Mouse (Mus musculus) liver, embryonic 15.5 days (tissue): ENCODE measurements at regions not wholly inside any gene's neighbourhood (a gene's known extent, or its start where the extent isn't known, plus 50 kb on each side); places are given as distances from the start of the nearest gene placed in this dataset.

Source experiments
- ATAC-seq: fragments of 200-750 bp; cut with Nextera tagmentation; 2 replicates; pipeline ENCODE4 v1.8.0; 2017; ENCODE audit warnings: moderate number of reproducible peaks, mild to moderate bottlenecking, moderate library complexity; ENCODE audit not compliant: insufficient read depth
- H3K27ac ChIP-seq: fragments of 300-500 bp; sonication (generic); replicated peaks from 2 replicates; pipeline ENCODE4 v1.5.1; 2015; ENCODE audit warnings: mild to moderate bottlenecking, inconsistent platforms
- H3K27me3 ChIP-seq: fragments of 300-500 bp; sonication (generic); 2 replicates; pipeline ENCODE4 v1.6.1; 2015; ENCODE audit warnings: mild to moderate bottlenecking, inconsistent platforms
- H3K36me3 ChIP-seq: fragments of 300-500 bp; sonication (generic); replicated peaks from 2 replicates; pipeline ENCODE4 v1.6.1; 2015; ENCODE audit warnings: moderate library complexity, mild to moderate bottlenecking, inconsistent platforms
- H3K4me1 ChIP-seq: fragments of 300-500 bp; sonication (generic); replicated peaks from 2 replicates; pipeline ENCODE4 v1.6.1; 2015; ENCODE audit warnings: inconsistent platforms
- H3K4me2 ChIP-seq: fragments of 300-500 bp; sonication (generic); 2 replicates; pipeline ENCODE4 v1.6.1; 2015; ENCODE audit warnings: moderate library complexity, mild to moderate bottlenecking, inconsistent platforms
- H3K4me3 ChIP-seq: fragments of 300-500 bp; sonication (generic); replicated peaks from 2 replicates; pipeline ENCODE4 v1.5.1; 2015; ENCODE audit warnings: mild to moderate bottlenecking, inconsistent platforms
- H3K9ac ChIP-seq: fragments of 300-500 bp; sonication (generic); 2 replicates; pipeline ENCODE4 v1.6.1; 2015; ENCODE audit warnings: moderate library complexity, mild to moderate bottlenecking, inconsistent platforms
- H3K9me3 ChIP-seq: fragments of 300-500 bp; sonication (generic); replicated peaks from 2 replicates; pipeline ENCODE4 v1.6.1; 2016; ENCODE audit warnings: inconsistent platforms
- WGBS: fragments of 180-500 bp; shearing (Covaris S2); methylation state at CpG from one replicate; pipeline ENCODE4 v1.1.7; 2015; ENCODE audit warnings: mixed read lengths; ENCODE audit not compliant: insufficient replicate concordance; 5-methylcytosine and 5-hydroxymethylcytosine counted together

- H3K9ac ChIP-seq: no peak overlapping the region
- H3K27me3 ChIP-seq: no peaks in the 10 kb centered on the region
- WGBS: 13% methylated on average over 3 of the region's 3 CpGs
- no peak overlapping the region for H3K4me3 ChIP-seq
- H3K9me3 ChIP-seq: no peaks in the 10 kb centered on the region
- H3K27ac ChIP-seq: no peak overlapping the region
- no peak for ATAC-seq
- no peak overlapping the region for H3K4me2 ChIP-seq
- no peaks in the 10 kb centered on the region for H3K36me3 ChIP-seq
- no peaks in the 10 kb centered on the region for H3K4me1 ChIP-seq
These were observed 93.3 kb upstream of the Satb1 start for GRCm38 (mm10) chr17:51926392-51926791.

GRCm38 (mm10) chr17:51907031-51907430 lies 73.9 kb upstream of the Satb1 start:
- H3K27ac ChIP-seq: no peak overlapping the region
- no peak overlapping the region for H3K4me2 ChIP-seq
- no peak overlapping the region for H3K9ac ChIP-seq
- H3K27me3 ChIP-seq: no peaks in the 10 kb centered on the region
- H3K4me1 ChIP-seq: no peaks in the 10 kb centered on the region
- 62% methylated on average over 4 of the region's 4 CpGs for WGBS
- no peak overlapping the region for H3K4me3 ChIP-seq
- no peak for ATAC-seq
- H3K36me3 ChIP-seq: no peaks in the 10 kb centered on the region
- no peaks in the 10 kb centered on the region for H3K9me3 ChIP-seq

GRCm38 (mm10) chr17:51906418-51906817 lies 73.3 kb upstream of the Satb1 start:
- H3K9ac ChIP-seq: no peak overlapping the region
- H3K4me2 ChIP-seq: no peak overlapping the region
- no peaks in the 10 kb centered on the region for H3K36me3 ChIP-seq
- no peak overlapping the region for H3K27ac ChIP-seq
- no peaks in the 10 kb centered on the region for H3K4me1 ChIP-seq
- H3K9me3 ChIP-seq: no peaks in the 10 kb centered on the region
- ATAC-seq: no peak
- WGBS: 67% methylated on average over 4 of the region's 4 CpGs
- no peak overlapping the region for H3K4me3 ChIP-seq
- no peaks in the 10 kb centered on the region for H3K27me3 ChIP-seq

DNA sequence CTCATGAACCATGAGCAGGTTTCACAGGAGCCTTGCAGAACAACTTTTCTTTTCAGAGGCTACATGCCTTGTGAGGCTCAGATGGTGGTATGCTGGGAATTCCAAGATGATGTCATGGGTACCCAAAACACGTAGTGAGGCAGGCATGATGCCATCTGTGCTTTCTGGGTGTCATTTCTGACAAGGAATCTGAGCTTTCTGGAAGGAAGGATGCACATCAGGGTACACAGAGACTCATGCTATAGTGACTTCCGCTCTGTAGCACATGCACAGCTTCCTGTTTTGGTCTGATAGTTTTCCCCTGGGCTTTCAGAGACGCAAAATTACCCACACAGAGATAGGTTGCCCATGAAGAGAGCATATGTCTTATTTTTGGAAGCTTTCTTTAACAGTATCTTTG lies 70.8 kb upstream of the Satb1 start:
- Histone ChIP-seq H3K4me3 (no peak overlapping the region), H3K36me3 (no peaks in the 10 kb centered on the region), H3K4me2 (no peak overlapping the region), H3K27ac (no peak overlapping the region), H3K9ac (no peak overlapping the region), H3K27me3 (no peaks in the 10 kb centered on the region), H3K9me3 (no peaks in the 10 kb centered on the region), H3K4me1 (no peaks in the 10 kb centered on the region)
- 21% methylated on average over 3 of the region's 3 CpGs for WGBS
- ATAC-seq: no peak

DNA sequence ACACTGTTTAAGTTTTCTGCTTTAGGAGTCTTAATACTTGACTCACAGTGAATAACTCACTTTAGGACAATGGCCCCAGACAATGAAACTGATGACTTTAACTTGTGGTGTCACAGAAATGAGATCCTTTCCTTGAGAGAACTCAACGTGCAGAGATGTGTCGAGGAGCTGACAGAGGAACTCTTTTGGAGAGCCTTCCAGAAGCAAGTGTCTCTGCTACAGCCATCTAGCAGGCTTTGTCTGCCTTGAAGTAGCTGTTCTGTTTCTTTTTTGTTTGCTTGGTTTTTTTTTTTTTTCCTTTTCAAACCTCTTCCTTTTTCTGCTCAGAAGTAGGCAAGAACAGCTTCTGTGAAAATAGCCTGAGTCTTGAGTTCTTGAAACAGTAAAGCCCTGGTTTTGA lies 66.3 kb upstream of the Satb1 start:
- no peak for ATAC-seq
- H3K27me3 ChIP-seq: no peaks in the 10 kb centered on the region
- H3K36me3 ChIP-seq: no peaks in the 10 kb centered on the region
- H3K27ac ChIP-seq: no peak overlapping the region
- no peaks in the 10 kb centered on the region for H3K9me3 ChIP-seq
- no peak overlapping the region for H3K9ac ChIP-seq
- H3K4me2 ChIP-seq: no peak overlapping the region
- no peak overlapping the region for H3K4me3 ChIP-seq
- H3K4me1 ChIP-seq: no peaks in the 10 kb centered on the region
- WGBS: 31% methylated on average over 2 of the region's 2 CpGs

DNA sequence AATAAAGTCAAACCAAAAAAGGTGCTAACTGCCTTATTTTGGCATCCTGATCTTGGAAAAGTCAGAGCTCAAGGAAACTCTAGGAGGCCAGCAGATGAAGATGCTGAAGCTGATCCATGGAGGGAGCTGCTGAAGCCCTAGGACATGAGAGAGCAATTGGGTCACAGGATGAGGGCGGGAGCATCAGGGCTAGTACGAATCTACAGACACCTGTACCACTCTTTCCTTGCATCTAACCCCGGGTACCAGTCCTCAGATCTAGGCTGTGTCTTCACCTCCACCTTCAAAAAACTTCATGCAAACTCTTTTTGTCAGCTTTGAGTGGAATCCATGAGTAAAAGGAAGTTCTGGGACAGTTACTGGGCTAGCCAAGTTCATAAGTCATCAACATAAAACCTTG lies 63.1 kb upstream of the Satb1 start:
- no peaks in the 10 kb centered on the region for H3K36me3 ChIP-seq
- H3K9ac ChIP-seq: no peak overlapping the region
- 51% methylated on average over 3 of the region's 3 CpGs for WGBS
- H3K4me1 ChIP-seq: no peaks in the 10 kb centered on the region
- no peak overlapping the region for H3K4me3 ChIP-seq
- H3K4me2 ChIP-seq: no peak overlapping the region
- no peak overlapping the region for H3K27ac ChIP-seq
- ATAC-seq: no peak
- H3K27me3 ChIP-seq: no peaks in the 10 kb centered on the region
- no peaks in the 10 kb centered on the region for H3K9me3 ChIP-seq

DNA sequence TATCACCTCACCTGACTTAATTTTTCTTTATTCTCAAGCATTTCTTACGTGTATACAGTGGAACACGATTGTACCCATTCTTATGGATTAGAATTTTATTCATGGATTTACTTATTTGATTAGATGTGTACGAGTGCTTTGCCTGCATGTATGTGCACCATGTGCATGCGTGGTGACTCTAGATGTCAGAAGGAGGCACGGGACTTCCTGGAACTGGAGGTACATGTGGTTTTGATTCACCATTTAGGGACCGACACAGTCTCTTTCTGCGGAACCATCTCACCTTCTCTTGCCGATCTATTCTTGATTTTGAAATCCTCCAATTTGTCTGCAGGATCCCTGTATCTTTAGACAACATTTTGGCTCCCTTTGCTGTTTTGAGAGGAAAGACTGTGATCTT lies 61.2 kb upstream of the Satb1 start:
- 69% methylated on average over 8 of the region's 8 CpGs for WGBS
- Histone ChIP-seq H3K9ac (no peak overlapping the region), H3K9me3 (no peaks in the 10 kb centered on the region; the same call in 1 of the 2 replicates), H3K4me3 (no peak overlapping the region), H3K27me3 (no peaks in the 10 kb centered on the region), H3K27ac (no peak overlapping the region), H3K4me2 (no peak overlapping the region), H3K36me3 (no peaks in the 10 kb centered on the region), H3K4me1 (no peaks in the 10 kb centered on the region)
- ATAC-seq: no peak

DNA sequence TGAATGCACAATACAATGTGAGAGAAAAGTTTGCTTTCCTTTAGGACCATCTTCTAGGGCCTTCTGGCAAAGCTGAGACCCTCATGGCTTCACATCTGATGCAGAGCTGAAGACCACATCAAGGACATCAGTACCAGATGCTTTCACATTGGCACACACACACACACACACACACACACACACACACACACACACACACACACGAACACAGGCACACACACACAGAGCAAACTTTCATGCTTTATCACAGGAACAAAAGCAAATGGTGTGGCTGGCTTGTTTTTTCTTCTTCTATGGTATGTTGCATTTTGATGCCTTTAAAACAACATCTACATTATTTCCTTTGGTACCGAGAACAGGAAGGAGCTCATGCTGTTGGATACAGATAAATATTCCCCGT lies 59.8 kb upstream of the Satb1 start:
- H3K4me1 ChIP-seq: no peaks in the 10 kb centered on the region
- H3K9me3 ChIP-seq: no peaks in the 10 kb centered on the region; the same call in 1 of the 2 replicates
- H3K27ac ChIP-seq: no peak overlapping the region
- H3K4me2 ChIP-seq: no peak overlapping the region
- ATAC-seq: no peak
- H3K27me3 ChIP-seq: no peaks in the 10 kb centered on the region
- no peak overlapping the region for H3K9ac ChIP-seq
- 15% methylated on average over 3 of the region's 3 CpGs for WGBS
- H3K36me3 ChIP-seq: no peaks in the 10 kb centered on the region
- H3K4me3 ChIP-seq: no peak overlapping the region

- 57% methylated on average over 4 of the region's 4 CpGs for whole genome bisulfite sequencing
- H3K9me3 ChIP-seq: no peaks in the 10 kb centered on the region; the same call in 1 of the 2 replicates
- no peak for ATAC-seq
- H3K27ac ChIP-seq: no peak overlapping the region
- H3K36me3 ChIP-seq: no peaks in the 10 kb centered on the region
- no peaks in the 10 kb centered on the region for H3K4me1 ChIP-seq
- no peak overlapping the region for H3K4me2 ChIP-seq
- H3K27me3 ChIP-seq: no peaks in the 10 kb centered on the region
- H3K4me3 ChIP-seq: no peak overlapping the region
- H3K9ac ChIP-seq: no peak overlapping the region
These were observed 59.1 kb upstream of the Satb1 start for GRCm38 (mm10) chr17:51892159-51892558.
